Mouse (Mus musculus) limb, embryonic 14.5 days (tissue): ENCODE measurements around the gene Trim17. TPM values are rescaled to one million over a fixed set of nuclear protein-coding genes. Genes with fewer than 3 reads are reported as not detected.

Experiments
- ATAC-seq: fragments of 200-750 bp; cut with Nextera tagmentation; 2 replicates; pipeline ENCODE4 v1.8.0; 2017; ENCODE audit warnings: low read depth, moderate number of reproducible peaks, moderate TSS enrichment; ENCODE audit not compliant: low FRiP score
- DNase-seq: peaks from one replicate; pipeline ENCODE4 v3.0.0-alpha.2; 2015; ENCODE audit warnings: low spot score
- H3K27ac ChIP-seq: fragments of 300-500 bp; sonication (generic); replicated peaks from 2 replicates; pipeline ENCODE4 v1.5.1; 2014; ENCODE audit warnings: low read depth, mild to moderate bottlenecking, low read length, moderate library complexity, mixed read lengths
- H3K27me3 ChIP-seq: fragments of 300-500 bp; sonication (generic); 2 replicates; pipeline ENCODE4 v1.6.1; 2014; ENCODE audit warnings: low read length, mixed read lengths; ENCODE audit not compliant: control insufficient read depth, insufficient read depth
- H3K36me3 ChIP-seq: fragments of 300-500 bp; sonication (generic); 2 replicates; pipeline ENCODE4 v1.6.1; 2014; ENCODE audit warnings: mild to moderate bottlenecking, low read length, moderate library complexity, mixed read lengths; ENCODE audit not compliant: control insufficient read depth, insufficient read depth
- H3K4me1 ChIP-seq: fragments of 300-500 bp; sonication (generic); 2 replicates; pipeline ENCODE4 v1.6.1; 2014; ENCODE audit warnings: antibody characterized with exemption, low read length, mixed read lengths; ENCODE audit not compliant: control insufficient read depth, insufficient read depth
- H3K4me2 ChIP-seq: fragments of 300-500 bp; sonication (generic); replicated peaks from 2 replicates; pipeline ENCODE4 v1.6.1; 2014; ENCODE audit warnings: low read depth, mild to moderate bottlenecking, low read length, moderate library complexity; ENCODE audit not compliant: severe bottlenecking
- H3K4me3 ChIP-seq: fragments of 300-500 bp; sonication (generic); replicated peaks from 2 replicates; pipeline ENCODE4 v1.5.1; 2014; ENCODE audit warnings: low read length
- H3K9ac ChIP-seq: fragments of 300-500 bp; sonication (generic); 2 replicates; pipeline ENCODE4 v1.6.1; 2014; ENCODE audit warnings: mild to moderate bottlenecking, low read depth, low read length, moderate library complexity; ENCODE audit not compliant: severe bottlenecking
- H3K9me3 ChIP-seq: fragments of 300-500 bp; sonication (generic); 2 replicates; pipeline ENCODE4 v1.6.1; 2016; ENCODE audit warnings: low read length; ENCODE audit not compliant: control insufficient read depth
- POLR2A ChIP-seq: fragments of 200-500 bp; IDR thresholded peaks from 2 replicates; pipeline ENCODE4 v1.8.0; 2012; ENCODE audit warnings: inconsistent platforms, mild to moderate bottlenecking, moderate library complexity, borderline replicate concordance; ENCODE audit not compliant: insufficient read depth, insufficient read length; ENCODE audit errors: extremely low read depth
- WGBS: fragments of 180-500 bp; shearing (Covaris S2); extraction: QIAGEN DNeasy Blood & Tissue Kit; methylation state at CpG from one replicate; pipeline ENCODE4 v1.1.7; 2014; 5-methylcytosine and 5-hydroxymethylcytosine counted together
- polyA plus RNA-seq, 2 experiments: library from polyadenylated mRNA; depleted of rRNA in 1 of 2; stranded (reverse) in 1 of 2; unstranded in 1 of 2; fragments of >200 nt; fragmentation: Nextera tagmentation in 1 of 2; extraction: Ambion mirVana in 1 of 2; gene quantifications; 2 replicates each; pipeline versions ENCODE4 v1.2.1 to v1.2.3; 2012 to 2014

Trim17 gene
- polyA plus RNA-seq, 2 experiments = 0.87 to 1.2 TPM

GRCm38 (mm10) chr11:58927053-58927452, 27.4 kb upstream of the Trim17 start:
- H3K27ac ChIP-seq = no peak overlapping the region
- no peak overlapping the region for H3K4me2 ChIP-seq
- no peaks in the 10 kb centered on the region for H3K9me3 ChIP-seq
- WGBS = 69% methylated on average over 2 of the region's 2 CpGs
- DNase-seq = no peak
- H3K4me3 ChIP-seq = no peak overlapping the region
- no peak for TF ChIP-seq POLR2A
- H3K4me1 ChIP-seq = no peaks in the 10 kb centered on the region
- no peaks in the 10 kb centered on the region for H3K27me3 ChIP-seq
- H3K9ac ChIP-seq = no peak overlapping the region
- no peak for ATAC-seq
- peaks cover 14% of the 10 kb centered on the region for H3K36me3 ChIP-seq

GRCm38 (mm10) chr11:58927790-58928651, 26.5 kb upstream of the Trim17 start:
- no peaks in the 10 kb centered on the region for H3K9me3 ChIP-seq
- H3K4me2 ChIP-seq = peak overlapping the region; percentile 15
- H3K27me3 ChIP-seq = no peaks in the 10 kb centered on the region
- DNase-seq (peak; percentile 64), ATAC-seq (peak; percentile 54)
- WGBS = 30% methylated on average over 20 of the region's 20 CpGs
- H3K4me3 ChIP-seq = no peak overlapping the region; the same call in 1 of the 2 replicates
- H3K36me3 ChIP-seq = peaks cover 24% of the 10 kb centered on the region
- no peaks in the 10 kb centered on the region for H3K4me1 ChIP-seq
- no peak for TF ChIP-seq POLR2A
- H3K27ac ChIP-seq = no peak overlapping the region
- H3K9ac ChIP-seq = no peak overlapping the region

- no peak for TF ChIP-seq POLR2A
- no peaks in the 10 kb centered on the region for H3K27me3 ChIP-seq
- H3K4me2 ChIP-seq = no peak overlapping the region
- DNase-seq = no peak
- ATAC-seq = no peak
- H3K4me1 ChIP-seq = no peaks in the 10 kb centered on the region
- H3K4me3 ChIP-seq = no peak overlapping the region
- WGBS = 60% methylated on average over 4 of the region's 4 CpGs
- no peaks in the 10 kb centered on the region for H3K9me3 ChIP-seq
- no peak overlapping the region for H3K9ac ChIP-seq
- peaks cover 34% of the 10 kb centered on the region for H3K36me3 ChIP-seq
- no peak overlapping the region for H3K27ac ChIP-seq
Measured at GRCm38 (mm10) chr11:58929055-58929454, 25.4 kb upstream of the Trim17 start.

- 38% methylated on average over 3 of the region's 3 CpGs for WGBS
- no peak for TF ChIP-seq POLR2A
- H3K9ac ChIP-seq = no peak overlapping the region
Measured at GRCm38 (mm10) chr11:58929641-58930040, 24.8 kb upstream of the Trim17 start.

DNA sequence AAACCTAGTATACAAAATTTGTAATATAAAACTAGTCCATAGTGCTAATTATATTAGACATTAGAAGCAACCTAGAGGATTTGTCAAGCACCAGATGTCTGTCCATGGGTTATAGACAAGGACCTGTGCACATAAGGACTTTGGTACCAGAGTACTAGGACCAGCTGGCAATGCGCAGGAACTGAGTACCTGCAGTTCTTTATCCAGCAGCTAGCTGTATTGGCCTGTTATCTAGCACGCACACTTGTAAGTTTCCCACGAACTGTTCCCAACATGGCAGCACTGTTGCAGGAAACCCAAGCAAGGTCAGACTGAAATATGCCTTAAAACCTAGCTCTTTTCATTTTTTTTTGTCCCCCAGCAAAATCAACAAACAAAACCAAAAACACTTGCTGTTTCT, 24.2 kb upstream of the Trim17 start:
- ATAC-seq (no peak), DNase-seq (no peak)
- no peaks in the 10 kb centered on the region for H3K27me3 ChIP-seq
- no peak for TF ChIP-seq POLR2A
- peaks cover 44% of the 10 kb centered on the region for H3K36me3 ChIP-seq
- H3K4me1 ChIP-seq = no peaks in the 10 kb centered on the region
- H3K9ac ChIP-seq = no peak overlapping the region
- H3K27ac ChIP-seq = no peak overlapping the region
- no peaks in the 10 kb centered on the region for H3K9me3 ChIP-seq
- H3K4me2 ChIP-seq = no peak overlapping the region
- no peak overlapping the region for H3K4me3 ChIP-seq
- WGBS = 89% methylated on average over 3 of the region's 3 CpGs

More at GRCm38 (mm10) chr11:58929641-58930040, 24.8 kb upstream of the Trim17 start:
- H3K4me1 ChIP-seq = no peaks in the 10 kb centered on the region
- no peak overlapping the region for H3K27ac ChIP-seq
- no peaks in the 10 kb centered on the region for H3K27me3 ChIP-seq
- no peak overlapping the region for H3K4me3 ChIP-seq
- DNase-seq (no peak), ATAC-seq (no peak)
- H3K4me2 ChIP-seq = no peak overlapping the region
- H3K9me3 ChIP-seq = no peaks in the 10 kb centered on the region
- peaks cover 40% of the 10 kb centered on the region for H3K36me3 ChIP-seq

GRCm38 (mm10) chr11:58931576-58931975, 22.9 kb upstream of the Trim17 start:
- no peaks in the 10 kb centered on the region for H3K9me3 ChIP-seq
- H3K36me3 ChIP-seq = peaks cover 56% of the 10 kb centered on the region
- no peak overlapping the region for H3K27ac ChIP-seq
- ATAC-seq (no peak), DNase-seq (no peak)
- H3K4me1 ChIP-seq = no peaks in the 10 kb centered on the region
- H3K9ac ChIP-seq = no peak overlapping the region
- H3K4me3 ChIP-seq = no peak overlapping the region
- 77% methylated on average over 4 of the region's 4 CpGs for WGBS
- no peak for TF ChIP-seq POLR2A
- no peaks in the 10 kb centered on the region for H3K27me3 ChIP-seq
- no peak overlapping the region for H3K4me2 ChIP-seq
